Mouse (Mus musculus): ENCODE results near the gene Pnpla3.

Pnpla3 gene

DNA sequence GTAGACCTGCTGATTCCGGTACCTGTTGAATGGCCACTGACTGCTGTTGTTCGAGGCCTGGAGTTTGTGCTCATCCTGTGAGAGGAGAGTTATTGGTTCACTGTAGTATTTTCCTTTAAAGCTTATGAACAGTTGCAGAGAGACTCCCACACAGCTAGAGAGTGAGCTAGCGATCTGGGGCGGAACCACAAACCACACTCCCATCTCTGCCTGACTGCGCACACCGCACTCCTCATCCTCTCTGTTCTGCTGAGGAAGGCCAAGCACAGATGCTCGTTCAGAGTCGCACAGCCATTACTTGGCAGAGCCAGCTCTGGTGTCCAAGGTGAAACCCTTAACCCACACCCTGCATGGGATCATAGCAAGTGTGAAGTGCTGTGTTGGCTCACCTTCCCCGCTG is 11.1 kb downstream of the Pnpla3 start:
- no peak for DNase-seq (ENCODE audit: low spot score)

DNA sequence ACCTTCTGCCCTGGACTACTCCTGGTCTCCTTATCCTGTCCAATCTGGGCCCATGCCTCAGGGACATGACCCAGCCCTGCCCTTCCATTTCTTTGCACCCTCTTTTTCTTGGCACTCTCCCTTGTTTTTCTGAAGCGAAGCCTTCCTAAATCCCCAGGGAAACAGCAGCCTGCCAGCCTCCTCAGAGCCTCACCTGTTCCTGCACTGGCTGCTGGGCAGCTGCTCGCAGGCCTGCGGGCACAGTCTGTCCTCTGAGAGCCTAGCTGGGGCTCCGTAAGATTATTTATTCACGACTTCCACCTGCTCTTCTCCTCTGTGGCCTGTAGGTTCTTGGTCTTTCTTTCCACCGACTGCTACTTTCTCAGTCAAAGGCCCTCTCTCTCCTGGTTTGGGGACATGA is 14.4 kb downstream of the Pnpla3 start:
- DNase-seq (ENCODE audit: low spot score): no peak

DNA sequence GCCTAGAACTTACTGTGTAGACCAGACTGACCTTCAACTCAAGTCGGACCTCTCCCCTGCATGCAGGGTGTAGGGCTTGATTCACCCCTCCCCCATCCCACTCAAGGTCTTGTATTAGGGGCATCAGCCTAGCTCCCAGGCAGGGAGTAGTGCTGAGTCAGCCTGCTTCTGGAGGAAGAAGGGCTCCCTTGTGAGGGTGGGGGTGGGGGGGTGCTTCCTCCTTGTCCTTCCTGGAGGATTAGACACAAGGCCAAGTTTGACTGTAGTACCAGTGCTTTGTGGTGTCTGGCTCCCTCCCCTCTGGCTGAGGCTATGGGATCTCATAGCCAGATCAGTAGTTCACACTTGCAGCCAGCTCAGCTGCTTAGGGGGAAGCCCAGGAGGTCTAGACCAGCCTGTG is 16.3 kb downstream of the Pnpla3 start:
- DNase-seq (ENCODE audit: low spot score): no peak

DNA sequence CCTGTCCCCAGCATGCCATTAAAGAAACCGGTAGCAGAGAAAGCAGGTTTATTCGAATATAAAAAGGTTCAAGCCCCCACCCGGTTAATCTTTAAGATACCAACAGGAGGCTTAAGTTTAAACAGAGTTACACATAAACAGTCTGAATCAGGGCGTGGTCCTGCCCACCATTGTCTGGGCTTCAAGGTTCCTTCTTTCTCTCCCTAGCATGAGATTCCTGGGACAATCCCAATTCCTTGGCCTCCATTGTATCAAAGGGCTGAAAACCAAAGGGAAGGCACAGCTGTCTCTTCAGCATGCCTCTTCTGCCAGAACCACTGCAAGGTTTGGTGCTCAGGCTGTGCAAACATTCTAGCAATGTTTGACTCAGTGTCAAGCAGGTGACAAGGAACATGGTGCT is 18.6 kb downstream of the Pnpla3 start:
- no peak for DNase-seq (ENCODE audit: low spot score)

DNA sequence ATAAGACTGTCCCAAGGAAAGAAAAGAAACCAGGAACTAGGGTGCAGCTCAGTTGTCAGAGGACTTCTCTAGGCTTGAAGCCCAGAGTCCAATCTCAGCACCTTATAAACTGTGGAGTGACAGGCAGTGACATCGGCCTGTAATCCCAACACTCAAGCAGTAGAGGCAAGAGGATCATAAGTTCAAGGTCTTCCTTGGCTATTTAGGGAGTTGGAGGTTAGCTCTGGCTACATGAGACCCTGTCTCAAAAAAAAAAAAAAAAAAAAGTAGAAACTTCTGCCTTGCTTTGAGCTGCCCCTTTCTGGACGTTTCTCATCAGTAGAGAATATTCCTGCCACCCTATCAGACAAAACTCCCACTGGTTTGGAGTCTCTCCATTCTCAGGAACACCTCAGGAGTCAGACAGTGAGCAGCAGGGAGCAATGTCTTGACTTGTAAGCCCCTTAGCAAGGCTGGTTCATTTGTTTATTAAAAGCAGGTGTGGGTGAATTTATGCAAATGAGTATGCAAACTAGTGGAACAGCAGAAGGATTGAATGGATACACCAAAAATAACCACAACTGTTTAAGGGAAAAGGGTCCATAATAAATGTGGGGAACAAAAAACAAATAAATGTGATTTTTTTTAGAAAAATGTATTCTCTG is 21.4 kb downstream of the Pnpla3 start:
- no peak for DNase-seq (ENCODE audit: low spot score)

DNA sequence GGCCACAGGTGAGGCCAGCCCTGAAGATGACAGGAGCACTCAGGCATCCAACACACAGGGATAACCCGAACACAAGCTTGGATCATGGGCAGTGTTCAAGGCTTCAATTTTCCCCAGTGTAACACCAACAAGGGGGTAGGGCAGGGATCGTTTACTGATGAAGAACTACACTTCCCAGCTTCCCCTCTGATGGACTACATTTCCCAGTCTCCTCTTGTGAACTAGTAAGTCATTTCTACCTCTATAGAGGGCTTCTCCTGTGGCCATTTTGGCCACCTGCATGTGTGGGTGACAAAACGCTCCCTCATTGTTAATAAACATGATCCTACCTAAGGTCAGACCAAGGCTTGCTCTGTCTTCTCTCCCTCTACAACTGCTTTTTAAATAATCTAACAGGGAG is 22.2 kb downstream of the Pnpla3 start:
- DNase-seq (ENCODE audit: low spot score): no peak

DNA sequence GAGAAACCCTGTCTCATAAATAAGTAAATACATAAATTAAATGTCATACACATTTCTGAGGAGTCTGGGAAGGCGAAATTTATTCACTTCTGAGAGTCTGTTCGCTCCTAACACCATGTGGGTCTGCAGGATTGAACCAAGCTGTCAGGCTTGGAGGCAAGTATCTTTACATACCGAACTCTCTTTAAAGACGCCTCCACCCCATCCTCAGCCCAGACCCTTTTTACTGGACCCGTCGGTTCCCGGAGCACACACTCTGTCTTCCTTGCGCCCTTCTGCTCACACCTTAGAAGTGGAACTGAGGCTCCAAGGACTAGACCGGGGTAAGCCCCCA is 24.1 kb downstream of the Pnpla3 start:
- DNase-seq (ENCODE audit: low spot score): no peak

DNA sequence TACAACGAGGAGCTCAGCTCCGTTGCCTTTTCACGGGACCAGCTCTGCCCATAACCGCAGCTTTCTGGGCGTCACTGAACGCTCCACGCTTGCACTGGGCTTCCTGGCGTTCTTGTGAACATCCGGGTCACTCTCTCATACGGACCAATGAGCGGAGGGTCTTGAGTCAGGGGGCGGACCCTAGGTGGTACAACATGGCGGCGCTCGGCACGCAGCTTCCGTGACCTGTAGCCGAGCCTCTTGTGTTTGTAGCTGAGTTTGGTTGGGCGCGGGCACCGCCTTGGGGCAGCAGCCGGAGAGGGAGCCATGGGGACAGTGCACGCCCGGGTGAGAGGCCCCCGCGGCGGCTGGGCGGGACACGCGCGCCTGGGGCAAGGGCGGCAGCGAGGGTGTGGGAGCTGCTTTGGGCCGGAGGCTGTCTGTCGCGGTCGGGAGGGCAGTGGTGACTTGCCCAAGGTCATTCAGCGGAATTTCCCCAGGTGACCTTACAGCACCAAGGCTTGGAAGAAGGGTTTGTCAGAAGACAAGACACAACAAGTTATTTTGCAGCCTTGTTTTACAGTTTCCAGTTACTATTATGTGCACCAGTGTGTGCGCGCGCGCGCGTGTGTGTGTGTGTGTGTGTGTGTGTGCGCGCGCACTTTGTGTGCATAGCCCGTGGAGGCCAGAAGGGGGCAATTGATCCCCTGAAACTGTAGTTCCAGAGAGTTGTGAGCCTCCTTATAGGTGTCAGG is 24.6 kb downstream of the Pnpla3 start, which contains the start of gene Samm50:
TSS of gene Samm50 (plus strand) at position 184 of the 734 bp plus-strand sequence.
- peak; percentile 88 for DNase-seq (ENCODE audit: low spot score)

DNA sequence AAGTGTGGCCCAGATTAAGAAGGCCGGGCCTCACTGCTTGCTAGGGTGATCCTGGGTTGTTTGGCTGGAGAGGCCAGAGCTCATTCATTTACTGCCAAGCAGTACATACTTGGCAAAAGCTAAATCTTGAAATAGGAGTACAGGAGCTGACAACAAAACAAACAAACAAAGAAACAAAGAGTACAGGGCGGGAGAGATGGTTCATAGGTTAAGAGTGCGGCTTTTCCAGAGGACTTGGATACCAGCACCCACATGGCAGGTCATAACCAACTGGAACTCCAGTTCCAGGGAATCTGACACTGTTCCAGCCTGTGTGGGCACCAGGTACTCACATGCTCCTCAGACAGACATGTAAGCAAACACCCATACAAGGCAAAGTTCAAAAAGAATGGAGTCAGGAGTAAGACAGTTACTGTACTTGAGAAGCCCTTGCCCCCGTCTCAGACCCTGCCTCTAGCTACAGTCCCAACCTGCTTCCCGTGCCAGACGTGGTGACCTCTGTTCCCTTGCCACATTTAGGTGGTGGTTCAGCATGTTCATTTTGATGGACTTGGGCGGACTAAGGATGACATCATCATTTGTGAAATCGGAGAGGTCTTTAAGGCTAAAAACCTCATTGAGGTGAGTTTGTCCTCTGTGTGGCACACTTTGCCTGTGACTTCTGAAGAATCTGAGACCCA is 29.0 kb downstream of the Pnpla3 start:
- no peak for DNase-seq (ENCODE audit: low spot score)

DNA sequence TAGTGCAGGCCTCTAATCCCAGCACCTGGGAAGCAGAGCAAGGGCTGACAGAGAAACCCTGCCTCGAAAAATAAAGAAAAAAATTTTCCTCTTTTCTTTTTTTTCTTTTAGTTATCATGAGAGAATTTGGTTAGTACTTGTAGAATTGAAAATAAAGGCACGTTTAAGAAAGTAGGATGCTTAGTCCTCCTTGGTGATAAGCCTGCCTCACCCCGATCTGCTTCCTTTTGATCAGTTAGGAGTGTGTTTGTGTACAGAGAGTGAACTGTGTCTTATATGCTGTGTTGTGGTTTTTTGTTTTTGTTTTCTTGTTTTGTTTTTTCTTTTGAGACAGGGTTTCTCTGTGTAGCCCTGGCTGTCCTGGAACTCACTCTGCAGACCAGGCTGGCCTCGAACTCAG is 39.7 kb downstream of the Pnpla3 start:
- DNase-seq (ENCODE audit: low spot score): no peak

DNA sequence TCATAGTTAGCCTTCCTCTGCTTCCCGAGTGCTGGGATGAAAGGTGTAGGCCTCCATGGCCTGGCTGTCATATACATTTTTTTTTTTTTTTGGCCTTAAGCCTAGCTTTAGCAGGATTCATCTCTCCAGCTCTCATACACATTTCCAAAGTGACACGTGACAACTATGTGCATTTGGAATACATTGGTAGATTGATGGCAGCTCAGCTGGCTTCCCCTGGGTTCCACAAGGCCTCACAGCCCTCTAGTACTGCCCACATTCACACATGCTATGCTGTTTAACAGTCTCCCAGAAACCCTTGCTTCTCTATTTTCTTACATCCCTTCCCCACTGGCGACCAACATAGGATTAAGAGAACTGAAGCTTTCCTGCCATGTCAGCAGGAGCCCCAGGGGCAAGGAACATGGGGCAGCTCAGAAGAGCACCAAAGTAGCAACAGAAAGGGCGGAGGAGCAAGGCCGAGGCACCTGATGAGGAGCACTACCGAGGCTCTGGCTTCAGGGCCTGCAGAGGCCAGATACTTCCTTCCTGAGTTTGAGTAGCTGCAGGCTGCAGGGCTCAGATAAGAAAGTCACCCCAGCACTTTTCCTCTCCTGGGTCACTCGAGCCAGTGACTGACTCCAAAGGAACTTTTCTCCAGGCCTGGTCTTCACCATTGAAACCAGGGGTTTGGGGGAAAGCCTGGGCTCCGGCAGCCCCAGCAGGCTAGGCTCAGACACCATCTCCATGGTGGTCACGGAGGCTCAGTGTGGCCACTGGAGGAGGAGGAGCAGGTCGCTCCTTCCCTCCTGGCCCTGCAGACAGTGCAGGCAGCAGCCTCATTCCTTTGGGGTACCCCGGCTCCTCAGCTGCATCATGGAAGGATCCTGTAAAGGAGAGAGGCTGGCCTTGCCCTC is 42.1 kb downstream of the Pnpla3 start:
- no peak for DNase-seq (ENCODE audit: low spot score)

DNA sequence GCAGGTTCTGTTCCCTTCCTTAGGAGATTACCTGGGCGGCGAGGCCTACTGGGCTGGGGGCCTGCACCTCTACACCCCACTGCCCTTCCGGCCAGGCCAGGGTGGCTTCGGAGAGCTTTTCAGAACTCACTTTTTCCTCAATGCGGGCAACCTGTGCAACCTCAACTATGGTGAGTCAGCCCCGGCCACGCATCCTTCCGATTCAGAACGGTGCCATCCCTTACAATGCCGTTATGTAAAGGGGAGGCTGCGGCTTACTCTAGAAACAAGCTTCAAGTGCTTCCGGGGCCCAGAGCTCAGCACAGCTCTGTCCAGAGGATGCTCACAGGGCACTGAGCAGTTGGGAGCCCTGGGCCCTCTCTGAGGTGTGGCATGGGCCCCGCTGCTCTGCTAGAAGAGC is 42.8 kb downstream of the Pnpla3 start:
- no peak for DNase-seq (ENCODE audit: low spot score)

DNA sequence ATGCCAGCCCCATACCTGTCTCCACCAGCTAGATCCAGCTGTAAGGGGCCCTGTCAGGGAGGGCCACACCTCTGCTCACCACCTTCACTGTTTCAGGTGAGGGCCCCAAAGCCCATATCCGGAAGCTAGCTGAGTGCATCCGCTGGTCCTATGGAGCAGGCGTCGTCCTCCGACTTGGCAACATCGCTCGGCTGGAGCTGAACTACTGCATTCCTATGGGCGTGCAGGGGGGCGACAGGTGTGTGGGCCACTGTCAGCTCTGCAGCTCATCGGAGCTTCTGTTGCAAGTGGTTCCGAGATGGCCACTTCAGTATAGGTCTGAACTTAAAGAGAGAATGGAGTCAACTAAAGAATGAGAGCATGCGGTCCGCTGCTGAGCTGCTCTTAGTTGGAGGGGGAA is 43.3 kb downstream of the Pnpla3 start:
- no peak for DNase-seq (ENCODE audit: low spot score)

DNA sequence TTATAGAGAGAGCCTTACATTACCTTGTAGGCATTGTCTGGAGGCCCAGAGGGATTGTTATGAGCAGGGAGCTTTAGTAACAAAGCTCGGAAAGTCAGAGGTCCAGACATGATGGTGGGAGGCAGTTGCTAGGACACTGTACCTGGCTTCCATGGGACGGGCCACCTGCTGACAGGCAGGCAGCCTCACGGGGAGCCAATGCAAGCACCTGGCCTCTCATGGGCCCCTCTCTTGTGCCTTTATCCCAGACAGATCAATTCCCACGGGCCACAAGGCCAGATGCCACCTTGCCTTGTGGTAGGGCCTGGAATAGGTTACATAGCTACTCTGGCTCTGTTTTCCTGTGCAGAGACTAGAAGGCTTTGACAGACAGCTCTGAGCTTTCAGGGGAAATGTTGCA is 43.9 kb downstream of the Pnpla3 start:
- no peak for DNase-seq (ENCODE audit: low spot score)

DNA sequence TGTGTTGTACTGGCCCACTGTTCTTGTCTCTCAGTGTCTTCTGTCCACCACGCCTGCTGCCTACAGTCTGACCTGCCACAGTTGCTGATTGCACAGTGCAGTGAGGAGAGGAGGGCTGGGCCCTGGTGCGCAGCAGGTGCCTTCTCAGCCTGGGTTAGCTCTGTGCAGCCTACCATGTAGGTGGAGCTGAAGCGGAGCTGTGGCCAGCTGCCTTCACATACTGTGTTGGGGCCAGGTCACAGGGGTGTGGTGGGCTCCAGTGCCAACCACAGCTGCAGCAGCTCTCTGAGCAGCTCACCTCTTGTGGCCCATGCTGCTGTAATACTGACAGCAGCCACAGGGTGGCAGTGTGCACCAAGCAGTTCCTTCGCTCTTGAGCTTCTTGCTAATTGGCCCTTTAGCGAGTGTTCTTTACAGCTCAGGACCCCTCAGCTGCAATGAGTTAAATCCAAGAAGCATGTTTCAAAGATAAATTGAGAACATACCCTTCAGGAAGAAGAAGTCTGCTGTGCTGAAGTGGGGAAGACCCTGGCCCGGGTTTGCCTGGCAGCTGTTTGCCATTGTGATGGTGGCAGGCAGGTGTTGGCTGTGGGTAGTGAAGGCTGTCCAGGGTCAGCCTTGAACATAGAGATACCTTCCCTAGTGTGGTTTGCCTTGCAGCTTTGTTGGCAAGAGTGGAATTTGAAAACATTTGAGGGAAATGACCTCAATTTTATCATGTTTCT is 44.6 kb downstream of the Pnpla3 start:
- DNase-seq (ENCODE audit: low spot score): peak; percentile 94

DNA sequence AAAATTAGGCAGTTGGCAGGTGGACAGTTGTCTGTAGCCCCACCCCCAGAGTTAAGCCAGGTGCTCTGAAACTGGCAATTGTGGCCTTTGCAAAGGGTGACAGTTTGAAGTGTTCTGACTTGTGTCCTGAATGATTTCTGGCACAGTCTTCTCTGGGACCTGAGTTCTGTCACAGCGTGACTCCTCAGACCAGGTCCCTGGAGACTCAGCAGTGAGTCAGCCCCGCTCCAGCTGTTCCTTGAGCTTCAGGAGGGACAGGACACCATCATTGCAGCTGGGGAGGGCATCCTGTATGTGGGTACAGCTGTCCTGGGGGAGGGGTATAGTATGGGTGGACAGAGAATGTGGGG is 45.1 kb downstream of the Pnpla3 start:
- no peak for DNase-seq (ENCODE audit: low spot score)

DNA sequence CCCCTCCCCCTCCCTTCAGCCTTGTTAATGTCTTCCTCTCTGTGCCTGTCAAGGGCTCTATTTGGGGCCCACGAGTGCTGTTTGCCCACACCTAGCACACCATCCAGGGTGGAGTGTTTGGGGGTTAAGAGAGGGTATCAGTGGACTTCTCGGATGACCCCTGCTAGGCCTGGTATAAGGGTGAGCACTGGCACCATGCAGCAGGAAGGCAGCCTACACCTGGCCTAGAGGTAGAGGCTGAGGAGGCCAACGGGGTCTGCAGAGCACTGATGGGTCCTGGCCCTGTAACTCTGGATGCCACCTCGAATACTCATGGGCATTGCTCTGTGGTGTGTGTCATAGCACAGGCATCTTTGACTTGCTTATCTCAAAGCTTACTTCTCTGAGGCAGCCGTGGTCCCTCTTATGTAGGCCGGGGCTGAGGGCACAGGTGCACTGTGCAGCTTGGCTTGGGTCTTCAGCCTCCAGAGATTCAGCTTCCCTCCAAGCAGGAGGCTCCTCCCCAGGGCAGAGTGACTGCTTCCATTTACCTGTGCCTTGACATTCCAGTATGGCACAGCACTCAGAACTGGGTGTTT is 45.6 kb downstream of the Pnpla3 start:
- DNase-seq (ENCODE audit: low spot score): no peak

DNA sequence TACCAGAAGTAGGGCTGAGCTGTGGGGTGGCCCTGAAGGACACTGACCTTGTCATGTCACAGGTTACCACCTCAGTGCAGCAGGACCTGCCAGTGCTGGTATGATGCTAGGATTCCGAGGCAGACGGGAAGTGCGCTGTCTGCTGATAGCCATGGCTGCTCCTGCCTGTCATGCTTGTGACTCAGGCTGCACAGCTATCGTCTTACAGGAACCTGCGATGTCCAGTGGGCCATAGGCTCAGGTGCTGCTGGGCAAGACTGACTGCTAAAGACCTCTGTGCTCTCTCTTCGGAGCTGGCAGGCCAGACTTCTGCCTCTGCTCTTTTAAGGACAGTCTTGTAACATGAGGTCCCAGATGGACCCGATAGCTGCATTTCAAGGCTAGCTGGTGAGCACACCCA is 46.8 kb downstream of the Pnpla3 start:
- no peak for DNase-seq (ENCODE audit: low spot score)

DNA sequence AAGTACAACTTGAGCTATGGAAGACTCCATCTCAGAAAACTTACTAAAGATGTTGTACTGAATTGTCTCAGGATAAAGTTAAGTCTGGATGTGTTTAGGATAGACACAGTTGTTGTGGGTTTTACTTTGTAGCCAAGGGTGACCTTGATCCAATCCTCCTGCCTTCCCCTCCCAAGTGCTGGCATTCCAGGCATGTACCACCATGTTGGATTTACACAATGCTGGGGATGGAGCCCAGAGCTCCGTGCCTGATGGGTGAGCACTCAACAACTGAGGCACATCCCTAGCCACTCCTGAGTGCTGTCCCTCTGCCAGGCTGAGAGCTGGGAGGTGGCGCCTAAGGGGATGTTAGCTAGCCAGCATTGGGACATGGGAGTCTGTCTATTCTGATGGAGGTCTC is 47.6 kb downstream of the Pnpla3 start:
- DNase-seq (ENCODE audit: low spot score): no peak

DNA sequence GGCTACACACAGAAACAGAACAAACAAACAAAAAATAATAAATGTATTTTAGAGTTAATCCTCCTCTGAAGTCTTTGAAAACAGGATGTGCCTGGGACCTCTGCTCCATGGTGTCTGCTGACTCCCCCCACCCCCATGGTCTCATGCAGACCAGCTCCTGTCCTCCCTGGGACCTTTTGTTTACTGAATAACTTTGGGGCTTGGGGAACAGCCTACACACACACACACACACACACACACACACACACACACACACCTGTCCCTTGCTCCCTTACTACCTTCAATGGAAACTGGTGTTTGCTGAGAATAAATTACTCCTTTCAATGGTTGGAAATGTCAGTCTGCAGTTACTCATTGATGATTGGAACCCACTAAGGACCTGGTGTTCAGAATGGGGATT is 48.4 kb downstream of the Pnpla3 start:
- DNase-seq (ENCODE audit: low spot score): no peak

DNA sequence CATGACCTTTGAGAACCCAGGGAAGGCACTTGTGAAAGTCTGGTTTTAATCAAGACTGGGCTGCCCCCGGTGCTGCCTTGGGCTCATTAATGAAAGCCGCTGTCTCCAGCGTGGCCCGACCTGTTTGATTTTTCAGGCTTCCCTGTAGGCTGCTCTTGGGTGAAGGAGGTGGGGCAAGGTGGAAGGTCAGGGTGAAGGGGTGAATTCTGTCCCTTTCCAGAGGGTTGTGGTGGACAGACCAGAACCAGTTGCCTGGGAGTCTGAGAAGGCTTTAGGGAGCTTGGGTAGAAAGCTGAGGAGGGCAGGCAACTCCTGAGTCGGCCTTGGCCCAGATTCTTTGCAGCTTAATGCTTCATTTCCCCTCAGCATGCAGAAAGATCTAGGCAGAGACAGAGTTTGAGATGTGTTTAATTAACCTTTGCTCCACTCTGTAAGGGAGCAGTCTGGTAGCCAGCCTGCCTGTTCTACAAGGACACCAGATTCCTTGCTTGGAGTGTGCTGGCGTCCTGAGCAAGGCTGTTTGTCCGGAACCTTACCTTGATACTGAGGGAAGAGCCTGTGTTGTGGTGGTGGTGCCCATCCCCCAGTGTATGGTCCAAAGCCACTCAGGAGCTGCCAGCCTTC is 48.9 kb downstream of the Pnpla3 start:
- DNase-seq (ENCODE audit: low spot score): no peak

Measured in testis, postnatal 10 days (tissue).